Mouse (Mus musculus) embryonic fibroblast, embryonic 13.5 days (primary cell): ENCODE measurements around the gene Sirt4.

Source experiments
- CTCF ChIP-seq: IDR thresholded peaks from 2 replicates; pipeline ENCODE4 v1.5.1; 2011; ENCODE audit warnings: mild to moderate bottlenecking, control low read depth, low read length, moderate library complexity, borderline replicate concordance; ENCODE audit not compliant: insufficient read depth
- POLR2A ChIP-seq: IDR thresholded peaks from 2 replicates; pipeline ENCODE4 v1.6.1; 2011; ENCODE audit warnings: low read depth, mild to moderate bottlenecking, control low read depth, low read length, moderate library complexity

GRCm38 (mm10) chr5:115522531-115522930 lies 38.0 kb upstream of the Sirt4 start:
- TF ChIP-seq CTCF, result no peak
- no peak for TF ChIP-seq POLR2A
